Mouse (Mus musculus) embryonic facial prominence, embryonic 15.5 days (tissue): ENCODE measurements around the gene Gm20431. TPM values are rescaled to one million over a fixed set of nuclear protein-coding genes. Genes with fewer than 3 reads are reported as not detected.
"Not testable (repeated sequence)": the region's sequence is repeated elsewhere in the genome, so short reads cannot be mapped to it uniquely, and the experiment has no call there.

Experiments used
- ATAC-seq: fragments of 200-750 bp; cut with Nextera tagmentation; 2 replicates; pipeline ENCODE4 v1.8.0; 2017; ENCODE audit warnings: low read depth, moderate TSS enrichment; ENCODE audit not compliant: insufficient number of reproducible peaks, low FRiP score, low TSS enrichment
- H3K27ac ChIP-seq: fragments of 300-500 bp; sonication (generic); replicated peaks from 2 replicates; pipeline ENCODE4 v1.5.1; 2015; ENCODE audit warnings: mild to moderate bottlenecking, inconsistent platforms
- H3K27me3 ChIP-seq: fragments of 300-500 bp; sonication (generic); 2 replicates; pipeline ENCODE4 v1.6.1; 2015; ENCODE audit warnings: inconsistent platforms
- H3K36me3 ChIP-seq: fragments of 300-500 bp; sonication (generic); 2 replicates; pipeline ENCODE4 v1.6.1; 2015; ENCODE audit warnings: mild to moderate bottlenecking, inconsistent platforms
- H3K4me1 ChIP-seq: fragments of 300-500 bp; sonication (generic); 2 replicates; pipeline ENCODE4 v1.6.1; 2015; ENCODE audit warnings: inconsistent platforms
- H3K4me2 ChIP-seq: fragments of 300-500 bp; sonication (generic); replicated peaks from 2 replicates; pipeline ENCODE4 v1.6.1; 2015; ENCODE audit warnings: mild to moderate bottlenecking, inconsistent platforms
- H3K4me3 ChIP-seq: fragments of 300-500 bp; sonication (generic); replicated peaks from 2 replicates; pipeline ENCODE4 v1.5.1; 2015; ENCODE audit warnings: mild to moderate bottlenecking, inconsistent platforms
- H3K9ac ChIP-seq: fragments of 300-500 bp; sonication (generic); 2 replicates; pipeline ENCODE4 v1.6.1; 2015; ENCODE audit warnings: inconsistent platforms
- H3K9me3 ChIP-seq: fragments of 300-500 bp; sonication (generic); replicated peaks from 2 replicates; pipeline ENCODE4 v1.6.1; 2016; ENCODE audit warnings: inconsistent platforms
- WGBS: fragments of 180-500 bp; shearing (Covaris S2); methylation state at CpG from one replicate; pipeline ENCODE4 v1.1.7; 2015; 5-methylcytosine and 5-hydroxymethylcytosine counted together
- polyA plus RNA-seq: library from polyadenylated mRNA; unstranded; fragments of >200 nt; fragmentation: Nextera tagmentation; extraction: Ambion mirVana; gene quantifications from 2 replicates; pipeline ENCODE4 v1.2.1, GENCODE M21; 2015

Gm20431 gene
- polyA plus RNA-seq, 1 experiment from 2014 or later, result 10.0 TPM

DNA sequence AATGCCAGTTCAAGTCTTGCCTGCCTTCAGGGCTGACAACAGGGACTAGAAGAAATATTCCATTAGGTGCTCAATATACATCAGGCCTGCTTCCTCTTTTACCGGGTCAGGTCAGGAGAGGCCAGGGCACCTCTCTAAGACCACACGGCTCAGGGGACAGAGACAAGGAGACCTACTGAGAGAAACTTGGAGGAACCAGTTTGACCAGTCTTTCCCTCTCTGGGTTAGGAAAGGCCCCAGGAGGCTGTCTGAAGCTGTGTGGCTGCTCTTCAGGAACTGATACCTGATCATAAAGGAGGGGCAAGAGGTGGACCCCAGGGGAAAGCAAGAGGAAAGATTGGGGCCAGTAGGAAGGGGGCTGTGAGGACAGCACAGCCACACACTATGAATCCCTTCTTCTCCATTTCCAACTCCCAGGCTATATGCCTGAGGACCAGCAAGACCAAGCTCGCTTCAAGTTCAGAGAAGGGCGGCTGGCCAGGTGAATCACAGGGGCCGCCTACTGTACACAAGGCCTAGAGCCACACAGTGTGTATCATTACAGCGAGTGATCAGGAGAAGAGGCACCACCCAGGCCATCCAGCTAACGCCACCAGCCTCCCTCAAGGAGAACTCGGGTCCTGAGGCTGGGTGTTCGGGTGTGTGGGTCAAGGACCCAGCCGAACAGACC, 2.0 kb downstream of the Gm20431 start:
- peak overlapping the region; percentile 29; the same call in 1 of the 2 replicates for H3K27ac ChIP-seq
- H3K36me3 ChIP-seq, result peaks cover 1% of the 10 kb centered on the region; the same call in 1 of the 2 replicates
- H3K4me3 ChIP-seq, result peak overlapping the region; percentile 68
- WGBS, result 50% methylated on average over 10 of the region's 10 CpGs
- no peak for ATAC-seq
- H3K4me1 ChIP-seq, result peaks cover 47% of the 10 kb centered on the region
- no peaks in the 10 kb centered on the region for H3K9me3 ChIP-seq
- H3K4me2 ChIP-seq, result peak overlapping the region; percentile 75
- no peaks in the 10 kb centered on the region for H3K27me3 ChIP-seq
- H3K9ac ChIP-seq, result peak overlapping the region; percentile 15; the same call in 1 of the 2 replicates

DNA sequence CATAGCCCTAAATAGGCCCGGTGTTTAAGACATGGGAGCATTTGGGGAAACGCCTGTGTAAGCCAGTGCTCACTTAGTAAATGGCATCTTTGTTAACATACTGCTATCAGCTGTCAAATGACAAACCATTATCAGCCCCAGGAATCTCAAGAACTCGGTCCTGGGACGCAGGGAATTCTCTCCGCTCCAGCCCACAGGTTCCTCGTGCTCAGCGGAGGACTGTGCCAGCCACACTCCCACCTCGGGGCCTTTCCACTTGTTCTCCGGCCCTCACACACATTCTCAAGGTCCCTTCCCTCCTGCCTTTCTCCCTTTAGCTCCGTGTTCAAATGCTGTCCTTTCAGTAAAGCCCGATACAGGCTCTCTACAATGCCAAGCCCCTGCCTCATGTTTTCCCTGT, 2.6 kb downstream of the Gm20431 start:
- Histone ChIP-seq H3K9ac (no peak overlapping the region), H3K27me3 (no peaks in the 10 kb centered on the region), H3K4me1 (peaks cover 47% of the 10 kb centered on the region), H3K27ac (no peak overlapping the region), H3K9me3 (no peaks in the 10 kb centered on the region), H3K36me3 (peaks cover 7% of the 10 kb centered on the region; the same call in 1 of the 2 replicates), H3K4me3 (no peak overlapping the region), H3K4me2 (peak overlapping the region; percentile 75)
- ATAC-seq, result no peak
- WGBS, result 57% methylated on average over 11 of the region's 11 CpGs

DNA sequence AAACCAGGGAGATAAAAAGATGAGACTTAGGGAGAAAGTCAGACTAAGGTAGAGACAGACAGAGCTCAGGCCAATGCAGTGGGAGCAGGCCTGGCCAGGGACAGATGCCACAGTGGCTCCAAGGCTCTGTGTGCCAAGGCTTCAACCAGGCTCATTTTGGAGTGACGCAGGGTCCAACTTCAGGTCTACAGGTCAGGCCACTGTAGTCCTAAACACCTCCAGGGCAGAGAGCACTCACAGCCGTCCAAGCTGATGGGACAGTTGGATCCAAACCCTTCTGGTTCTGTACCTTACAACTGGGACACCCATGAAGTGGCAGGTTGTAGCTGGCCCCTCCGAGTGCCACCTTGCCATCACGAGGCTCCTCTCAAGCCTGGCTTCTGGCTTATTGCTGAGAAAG, 3.3 kb downstream of the Gm20431 start:
- H3K9ac ChIP-seq, result no peak overlapping the region
- no peak overlapping the region for H3K4me2 ChIP-seq
- peaks cover 47% of the 10 kb centered on the region for H3K4me1 ChIP-seq
- H3K27me3 ChIP-seq, result no peaks in the 10 kb centered on the region
- no peak overlapping the region for H3K27ac ChIP-seq
- 87% methylated on average over 4 of the region's 4 CpGs for WGBS
- H3K9me3 ChIP-seq, result no peaks in the 10 kb centered on the region
- no peak for ATAC-seq
- H3K4me3 ChIP-seq, result no peak overlapping the region
- peaks cover 15% of the 10 kb centered on the region; the same call in 1 of the 2 replicates for H3K36me3 ChIP-seq

DNA sequence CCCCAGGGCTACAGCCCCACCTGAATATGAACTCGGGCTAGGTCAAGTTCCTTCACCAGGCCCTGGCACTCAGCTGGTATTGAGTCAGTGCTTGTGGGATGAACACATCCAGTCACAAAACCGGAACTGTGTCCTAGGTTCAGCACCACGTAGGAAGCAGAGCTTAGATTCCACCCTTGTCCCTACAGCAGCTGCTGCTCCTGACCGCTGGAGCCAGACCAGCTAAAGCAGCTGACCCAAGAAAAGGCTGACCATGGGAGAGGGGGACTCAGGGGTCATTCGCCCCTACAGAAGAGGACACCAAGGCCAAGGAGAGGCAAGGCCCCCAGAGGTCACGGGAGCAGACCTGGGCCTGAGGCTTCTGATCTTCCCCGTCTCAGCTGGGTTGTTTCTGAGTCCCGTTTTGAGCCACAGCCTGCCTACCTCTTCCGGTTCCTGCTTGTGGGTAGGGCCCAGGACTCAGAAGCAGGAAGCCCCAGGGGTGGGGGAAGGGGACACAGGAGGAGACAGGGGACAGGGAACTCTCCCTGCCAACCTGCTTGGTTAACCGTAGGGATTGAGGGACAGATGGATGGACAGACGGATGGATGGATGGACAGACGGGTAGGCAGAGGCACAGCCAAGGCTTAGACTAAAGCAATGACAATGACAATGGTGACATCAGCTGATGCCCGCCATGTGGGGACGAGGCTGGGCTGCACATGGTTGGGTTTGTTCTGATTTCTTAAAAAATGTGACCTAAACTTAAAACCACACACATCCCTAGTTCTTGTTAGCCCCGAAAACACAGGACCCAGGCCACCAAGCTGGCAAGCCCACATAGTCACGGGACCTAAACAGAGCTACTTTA, 4.4 kb downstream of the Gm20431 start:
- no peak overlapping the region for H3K4me3 ChIP-seq
- no peaks in the 10 kb centered on the region for H3K27me3 ChIP-seq
- 78% methylated on average over 16 of the region's 16 CpGs for WGBS
- no peak overlapping the region for H3K27ac ChIP-seq
- no peak for ATAC-seq
- H3K9ac ChIP-seq, result no peak overlapping the region
- H3K9me3 ChIP-seq, result no peaks in the 10 kb centered on the region
- H3K4me2 ChIP-seq, result 0 out of 2 replicates have a peak overlapping the region, but pooled peaks have one; percentile 2
- H3K4me1 ChIP-seq, result peaks cover 40% of the 10 kb centered on the region
- peaks cover 24% of the 10 kb centered on the region; the same call in 1 of the 2 replicates for H3K36me3 ChIP-seq

DNA sequence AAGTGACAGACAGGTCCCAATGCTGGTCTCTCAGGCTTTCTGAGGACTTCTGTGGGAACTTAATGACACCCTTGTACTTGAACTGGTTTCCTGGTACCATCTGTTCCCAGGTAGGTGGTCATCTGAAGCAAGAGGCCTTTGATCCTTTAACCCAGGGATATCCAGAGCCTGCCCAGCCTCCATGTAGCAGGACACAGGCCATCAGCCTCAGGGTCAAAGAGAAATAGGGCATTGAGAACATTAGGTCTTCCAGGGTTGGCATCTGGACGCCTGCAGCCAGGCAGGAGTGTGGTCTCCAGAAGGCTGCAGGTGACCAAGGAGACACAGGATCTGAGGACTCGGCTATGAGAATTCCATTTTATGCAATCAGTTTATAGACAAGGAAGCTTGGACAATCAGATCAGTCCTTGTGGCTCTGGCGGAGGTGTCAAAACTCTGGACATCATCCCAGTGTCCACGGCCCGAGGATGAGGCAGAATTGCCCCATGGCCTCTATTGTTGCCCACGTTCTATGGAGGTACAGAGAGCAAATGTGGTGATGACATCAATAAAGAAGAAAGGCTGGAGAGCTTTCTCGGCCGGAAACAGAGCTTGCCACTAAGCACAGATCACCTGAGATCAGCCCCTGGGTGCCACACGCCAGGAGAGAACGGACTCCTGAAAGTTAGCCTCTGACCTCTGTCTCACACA, 6.2 kb downstream of the Gm20431 start:
- Histone ChIP-seq H3K9me3 (no peaks in the 10 kb centered on the region), H3K27me3 (no peaks in the 10 kb centered on the region), H3K36me3 (peaks cover 41% of the 10 kb centered on the region; the same call in 1 of the 2 replicates), H3K4me1 (peaks cover 30% of the 10 kb centered on the region), H3K27ac (no peak overlapping the region), H3K4me2 (no peak overlapping the region), H3K9ac (no peak overlapping the region), H3K4me3 (no peak overlapping the region)
- ATAC-seq, result no peak
- WGBS, result 92% methylated on average over 10 of the region's 10 CpGs

DNA sequence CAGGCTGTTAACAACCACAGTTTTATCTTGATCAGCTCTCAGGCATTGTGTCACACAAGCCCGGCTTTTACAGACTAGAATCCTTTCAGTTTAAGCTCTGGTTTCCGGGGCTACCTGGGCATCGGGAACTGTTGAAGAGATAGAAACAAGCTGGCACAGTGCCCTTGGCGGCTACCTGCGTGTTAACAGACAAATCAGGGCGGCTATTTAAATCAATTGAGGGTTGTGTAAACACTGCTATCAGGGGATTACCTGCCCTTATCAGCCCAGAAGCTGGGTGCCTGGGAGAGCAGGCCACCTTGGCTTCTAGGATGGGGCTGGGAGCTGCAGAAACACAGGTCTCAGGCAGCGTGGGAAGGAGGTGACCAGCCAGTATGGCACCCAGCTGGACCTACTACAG, 8.6 kb downstream of the Gm20431 start:
- no peak overlapping the region for H3K27ac ChIP-seq
- 74% methylated on average over 7 of the region's 7 CpGs for WGBS
- no peak overlapping the region for H3K9ac ChIP-seq
- peaks cover 8% of the 10 kb centered on the region; the same call in 1 of the 2 replicates for H3K4me1 ChIP-seq
- H3K4me2 ChIP-seq, result no peak overlapping the region
- H3K9me3 ChIP-seq, result no peaks in the 10 kb centered on the region
- no peak overlapping the region for H3K4me3 ChIP-seq
- no peaks in the 10 kb centered on the region for H3K27me3 ChIP-seq
- no peak for ATAC-seq
- peaks cover 54% of the 10 kb centered on the region for H3K36me3 ChIP-seq

DNA sequence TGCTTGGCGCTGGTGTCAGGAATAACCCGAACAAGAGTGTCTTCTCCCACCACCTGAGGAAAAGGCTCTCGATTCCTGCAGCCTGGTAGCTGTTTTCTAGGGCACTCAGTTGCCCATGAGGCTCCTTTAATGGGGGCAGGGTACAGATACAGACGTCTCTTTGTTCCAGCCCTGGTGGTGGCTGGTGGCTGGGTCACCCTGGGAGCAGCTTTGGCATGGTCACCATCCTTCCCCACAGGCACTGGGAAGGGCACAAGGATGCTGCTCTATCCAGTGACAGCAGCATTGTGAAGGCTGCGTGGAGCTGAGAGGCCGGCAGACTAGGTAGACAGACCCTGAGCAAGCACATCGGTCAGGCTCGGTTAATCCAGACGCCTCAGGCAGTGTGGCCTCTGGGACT, 9.7 kb downstream of the Gm20431 start:
- Histone ChIP-seq H3K27ac (no peak overlapping the region), H3K4me1 (peaks cover 3% of the 10 kb centered on the region; the same call in 1 of the 2 replicates), H3K9ac (no peak overlapping the region), H3K4me3 (no peak overlapping the region), H3K27me3 (no peaks in the 10 kb centered on the region), H3K4me2 (no peak overlapping the region), H3K9me3 (no peaks in the 10 kb centered on the region), H3K36me3 (peaks cover 56% of the 10 kb centered on the region)
- no peak for ATAC-seq
- 67% methylated on average over 9 of the region's 9 CpGs for WGBS

DNA sequence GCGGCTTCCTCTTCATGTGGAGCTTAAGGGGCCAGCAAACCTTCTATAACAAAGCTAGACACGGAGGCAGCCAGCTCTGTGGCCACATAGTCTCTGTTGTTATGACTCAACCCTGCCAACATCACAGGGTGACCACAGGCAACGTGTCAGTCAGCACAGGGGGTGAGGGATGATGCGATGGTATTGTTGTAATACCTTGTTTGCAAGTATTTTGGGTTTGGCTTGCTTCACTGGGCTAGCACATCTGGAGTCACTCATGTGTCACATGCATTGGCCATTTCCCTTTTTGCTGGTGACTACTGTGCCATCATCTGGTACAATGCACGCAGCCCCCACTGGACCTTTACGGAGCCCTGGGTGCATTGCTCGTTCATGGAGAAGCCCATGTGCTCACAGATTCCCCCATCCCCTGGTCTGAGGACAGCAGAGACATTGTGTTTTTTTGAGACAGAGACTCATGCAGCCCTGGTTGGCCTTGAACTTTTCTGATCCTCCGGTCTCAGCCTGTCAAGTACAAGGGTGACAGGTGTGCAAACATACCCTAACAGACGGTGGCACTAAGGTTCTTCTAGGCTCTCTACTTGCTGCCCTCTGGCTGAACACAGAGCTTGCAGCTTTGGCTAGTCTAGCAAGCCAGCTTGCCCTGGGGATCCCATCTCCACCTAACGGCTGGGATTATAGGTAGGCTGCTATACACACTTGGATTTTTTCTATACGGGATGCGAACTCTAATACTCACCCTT, 11.8 kb downstream of the Gm20431 start:
- 80% methylated on average over 12 of the region's 12 CpGs for WGBS
- Histone ChIP-seq H3K9ac (no peak overlapping the region), H3K4me1 (no peaks in the 10 kb centered on the region), H3K36me3 (peaks cover 76% of the 10 kb centered on the region), H3K9me3 (no peaks in the 10 kb centered on the region), H3K4me3 (no peak overlapping the region), H3K27ac (no peak overlapping the region), H3K4me2 (no peak overlapping the region), H3K27me3 (no peaks in the 10 kb centered on the region)
- no peak for ATAC-seq

DNA sequence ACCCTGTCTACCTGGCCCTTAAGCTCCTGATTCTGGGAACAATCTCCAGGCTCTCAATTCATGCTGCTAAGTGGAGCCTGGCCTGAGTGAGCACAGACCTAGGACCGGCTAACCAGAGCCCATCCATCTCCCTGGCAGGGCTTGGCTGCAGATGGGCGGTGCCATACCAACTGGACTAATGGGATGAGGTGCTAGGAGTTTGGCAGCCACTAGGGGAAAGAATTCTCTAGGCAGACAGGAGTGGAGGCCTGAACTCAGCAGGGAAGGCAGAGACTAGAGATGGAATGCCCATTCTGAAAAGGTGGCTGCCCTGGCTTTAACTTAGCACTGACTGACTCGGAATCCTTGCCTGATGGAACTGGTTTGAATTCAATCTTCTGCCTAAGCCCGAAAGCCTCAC, 14.9 kb downstream of the Gm20431 start:
- Histone ChIP-seq H3K4me3 (no peak overlapping the region), H3K27ac (no peak overlapping the region), H3K36me3 (peaks cover 59% of the 10 kb centered on the region), H3K4me1 (no peaks in the 10 kb centered on the region), H3K9ac (no peak overlapping the region), H3K27me3 (no peaks in the 10 kb centered on the region), H3K9me3 (no peaks in the 10 kb centered on the region), H3K4me2 (no peak overlapping the region)
- ATAC-seq, result no peak
- 89% methylated on average over 4 of the region's 4 CpGs for WGBS

DNA sequence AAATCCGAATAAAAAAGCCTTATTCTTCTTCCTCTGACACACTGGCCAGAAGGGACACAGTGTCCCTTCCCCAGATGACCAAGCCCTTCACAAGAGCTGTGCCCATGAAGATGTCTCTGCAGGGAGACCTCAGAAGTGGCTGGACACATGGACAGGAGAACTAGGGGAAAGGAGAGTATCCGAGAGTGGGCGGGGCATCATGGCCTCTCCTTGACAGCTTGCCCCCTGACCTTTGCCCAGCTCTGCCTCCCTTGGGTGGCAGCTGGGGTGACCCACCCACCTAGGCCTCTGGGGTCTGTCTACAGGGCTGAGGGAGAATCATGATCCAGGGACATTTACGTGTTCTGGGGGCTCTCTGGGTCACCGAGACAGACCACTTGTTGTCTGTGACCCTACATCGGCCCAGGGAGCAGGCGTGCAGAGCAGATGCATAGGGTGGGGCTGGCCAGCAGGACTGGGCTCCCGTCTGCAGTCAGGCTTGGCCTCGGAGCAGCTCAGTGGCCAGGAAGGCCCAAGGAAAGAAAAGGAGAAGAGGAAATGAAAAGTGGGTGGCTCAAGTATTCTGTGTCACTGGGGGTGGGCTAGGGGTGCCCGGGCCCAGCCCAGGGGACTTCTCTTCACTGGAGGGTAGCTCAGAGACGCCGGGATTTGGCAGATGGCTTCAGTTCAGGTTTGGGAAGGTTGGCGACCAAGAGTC, 17.8 kb downstream of the Gm20431 start:
- H3K4me1 ChIP-seq, H3K27ac ChIP-seq, ATAC-seq, H3K27me3 ChIP-seq, H3K9ac ChIP-seq, H3K4me2 ChIP-seq, H3K4me3 ChIP-seq, H3K9me3 ChIP-seq: not testable (repeated sequence)
- 81% methylated on average over 13 of the region's 13 CpGs for WGBS
- peaks cover 44% of the 10 kb centered on the region for H3K36me3 ChIP-seq
